Mouse (Mus musculus): ENCODE results near the gene Fes.
A peak's percentile ranks its signal among the peaks of the same experiment; 100 is the strongest.

Gene Fes

DNA sequence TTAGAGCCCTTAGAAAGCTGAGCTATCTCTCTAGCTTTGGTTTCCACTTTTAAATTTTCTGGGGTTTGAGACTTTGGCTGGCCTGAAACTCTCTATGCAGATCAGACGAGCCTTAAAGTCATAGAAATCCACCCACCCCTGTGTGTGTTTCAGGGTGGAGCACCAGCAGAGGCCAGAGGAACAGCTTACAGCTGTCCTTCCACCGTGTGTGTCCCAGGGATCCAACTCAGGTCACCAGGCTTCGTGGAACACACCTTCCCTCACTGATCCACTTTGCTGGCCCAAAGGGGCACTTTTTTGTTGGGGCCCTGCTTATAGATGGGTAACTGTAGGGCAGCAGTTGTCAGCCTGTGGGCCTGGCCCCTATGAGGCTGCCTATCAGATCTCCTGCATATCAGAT lies 13.5 kb downstream of the Fes start:
- no peak for DNase-seq

DNA sequence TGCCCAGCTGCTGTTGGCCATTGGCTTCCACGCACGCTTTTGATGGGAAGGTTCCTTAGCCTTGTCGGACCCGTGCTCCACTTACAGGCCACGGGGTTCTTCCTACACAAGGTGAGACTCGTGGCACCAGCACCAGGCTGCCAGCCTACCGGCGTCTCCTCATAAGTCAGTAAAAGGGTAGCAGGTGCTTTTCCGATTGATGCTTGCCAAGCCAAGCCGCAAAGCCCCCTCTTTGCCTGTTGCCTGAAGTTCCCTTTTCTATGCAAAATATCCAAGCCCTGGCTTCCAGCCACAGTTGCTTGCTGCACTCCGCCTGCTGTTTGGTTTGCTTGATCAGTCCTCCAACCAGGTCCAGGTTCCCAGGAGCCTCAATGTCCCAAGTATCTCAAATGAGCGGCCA lies 13.9 kb downstream of the Fes start:
- peak; percentile 50 for DNase-seq

DNA sequence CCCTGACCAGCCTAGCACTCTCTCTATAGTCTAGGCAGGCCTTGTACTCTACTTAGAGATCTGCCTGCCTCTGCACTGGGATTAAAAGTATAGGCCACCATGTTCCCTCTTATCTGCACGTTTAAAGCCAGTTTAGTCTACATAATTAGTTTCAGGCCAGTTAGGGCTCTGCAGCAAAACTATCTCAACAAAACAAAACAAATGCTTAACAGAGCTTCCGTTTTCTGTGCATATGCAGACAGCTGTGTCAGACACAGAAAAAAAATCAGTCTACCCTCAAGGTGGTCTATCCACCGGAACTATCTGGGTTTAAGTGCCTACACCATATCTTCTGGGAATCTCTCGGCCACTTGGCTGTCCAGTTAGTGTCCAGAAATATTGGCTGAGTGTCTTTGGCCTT lies 14.4 kb downstream of the Fes start:
- DNase-seq, result no peak

DNA sequence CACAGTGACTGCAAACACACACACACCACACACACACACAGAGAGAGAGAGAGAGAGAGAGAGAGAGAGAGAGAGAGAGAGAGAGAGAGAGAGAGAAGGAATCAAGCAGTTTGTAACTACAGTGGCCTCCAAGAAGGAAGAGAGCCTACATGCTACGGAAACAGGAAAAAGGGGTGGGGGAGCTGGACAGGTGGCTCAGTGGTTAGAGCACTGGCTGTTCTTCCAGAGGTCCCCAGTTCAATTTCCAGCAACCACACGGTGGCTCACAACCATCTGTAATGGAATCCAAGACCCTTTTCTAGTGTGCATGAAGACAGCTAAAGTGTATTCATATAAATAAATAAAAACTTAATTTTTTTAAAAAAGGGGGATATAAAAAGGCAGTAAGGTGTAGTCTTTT lies 15.1 kb downstream of the Fes start:
- no peak for DNase-seq

DNA sequence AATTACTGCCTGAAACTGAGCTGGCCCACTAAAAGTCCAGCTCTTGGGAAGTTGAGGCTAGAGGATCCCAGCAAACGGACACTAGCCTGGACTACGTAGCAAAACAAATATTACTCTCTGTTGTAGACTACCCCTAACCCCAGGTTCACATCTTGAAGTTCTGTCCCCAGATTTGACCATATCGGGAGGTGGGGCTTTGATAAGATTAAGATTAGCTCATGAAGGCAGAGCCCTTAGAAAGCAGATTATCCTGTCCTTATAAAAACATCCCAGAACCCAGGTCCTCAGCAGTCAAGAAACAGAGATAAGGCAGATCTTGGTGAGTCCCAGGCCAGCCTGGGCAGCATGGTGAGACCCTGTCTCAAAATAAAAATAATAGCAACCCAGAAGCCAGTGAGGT lies 15.6 kb downstream of the Fes start:
- DNase-seq, result no peak

DNA sequence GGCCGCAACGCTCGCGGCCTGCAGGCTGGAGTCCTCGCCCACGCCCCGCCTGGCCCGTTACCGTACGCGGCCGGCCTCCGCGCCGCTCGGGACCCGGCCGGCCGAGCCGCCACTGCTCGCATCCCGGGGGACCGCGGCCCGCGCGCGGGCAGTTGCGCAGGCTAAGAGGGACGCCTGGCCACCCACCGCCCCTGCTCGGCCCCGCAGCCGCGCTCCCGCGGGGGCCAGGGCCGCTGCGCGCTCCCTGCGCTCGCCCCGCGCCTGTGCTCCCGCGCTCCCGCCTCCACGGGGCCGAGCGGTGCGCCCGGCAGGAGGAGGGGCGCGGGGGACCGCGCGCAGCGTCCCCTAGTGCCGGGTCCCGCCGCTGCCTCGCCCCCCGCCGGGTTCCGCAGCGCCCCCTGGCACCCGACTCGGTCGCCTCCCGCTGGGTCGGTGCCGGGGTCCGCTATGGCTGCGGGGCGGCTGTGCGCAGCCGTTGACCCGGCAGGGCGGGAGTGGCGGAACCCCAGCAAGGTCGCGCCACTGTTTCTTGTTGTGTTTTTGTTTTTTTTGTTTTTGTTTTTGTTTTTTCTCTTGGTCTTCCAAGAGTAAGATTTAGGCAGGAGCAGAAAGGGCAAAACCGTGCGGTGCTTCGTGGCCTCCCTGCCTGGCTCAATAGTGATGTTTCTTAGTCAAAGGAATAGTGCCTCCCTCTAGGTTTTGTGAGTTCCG lies 16.6 kb downstream of the Fes start, which contains the start of gene Man2a2:
TSS of gene Man2a2 (minus strand) at position 335 of the 711 bp plus-strand sequence.
- DNase-seq, result peak; percentile 93

DNA sequence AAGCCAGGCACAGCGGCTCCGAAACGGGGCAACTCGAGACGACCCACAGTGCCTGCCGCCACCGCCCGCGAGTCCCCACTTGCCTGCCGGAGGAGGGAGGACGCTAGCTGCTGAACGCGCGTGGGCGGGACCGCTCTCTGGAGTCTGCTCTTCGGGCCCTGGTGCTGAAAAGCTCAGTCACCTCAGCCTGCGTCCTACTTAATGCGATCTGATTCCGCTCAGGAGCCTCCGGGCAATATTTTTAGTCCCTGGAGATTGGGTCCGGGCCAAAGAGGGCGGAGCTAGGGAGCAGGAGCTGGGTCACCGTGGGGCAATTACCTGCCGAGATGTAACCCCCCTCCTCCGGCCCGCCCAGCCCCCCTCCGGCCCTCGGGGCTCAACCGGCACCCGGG lies 17.1 kb downstream of the Fes start:
- DNase-seq, result peak; percentile 85

DNA sequence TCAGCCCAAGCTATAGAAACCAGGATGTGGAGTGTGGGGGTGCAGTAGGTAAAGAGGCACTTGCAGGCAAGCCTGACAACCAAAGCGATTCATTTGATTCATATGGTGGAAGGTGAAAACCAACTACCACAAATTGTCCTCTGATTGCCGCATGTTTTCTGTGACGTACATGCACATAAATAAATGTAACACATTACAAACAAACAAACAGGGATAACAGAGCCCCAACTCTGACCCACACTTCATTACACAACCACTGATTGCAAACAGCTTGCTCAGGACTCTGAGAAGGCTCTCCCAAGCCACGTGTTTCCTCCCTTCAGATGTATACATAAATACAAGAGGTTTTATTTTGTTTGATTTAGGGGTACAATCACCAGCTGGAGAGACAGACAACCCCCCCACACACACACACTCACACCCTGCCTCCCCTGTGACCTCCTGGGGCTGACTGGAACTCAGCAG lies 17.7 kb downstream of the Fes start:
- DNase-seq, result peak; percentile 26

DNA sequence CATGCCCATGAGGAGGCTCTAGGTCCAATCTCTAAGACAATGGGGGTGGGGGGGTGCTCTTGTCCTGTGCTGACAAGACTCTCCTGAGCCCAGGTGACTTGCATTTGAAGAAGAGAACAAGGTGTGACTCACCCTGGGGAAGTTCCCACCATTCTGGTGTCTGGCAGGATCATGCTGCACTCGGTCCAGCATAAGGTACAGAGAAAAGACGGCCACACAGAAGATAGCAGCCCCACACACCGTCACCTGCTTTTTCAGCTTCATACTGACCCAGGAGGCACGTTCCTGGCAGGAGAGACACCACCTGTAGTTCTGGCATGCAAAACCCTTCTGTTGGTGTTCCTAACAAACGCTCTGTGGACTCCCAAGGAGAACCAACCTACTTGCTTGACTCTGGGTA lies 18.3 kb downstream of the Fes start:
- peak; percentile 6 for DNase-seq

DNA sequence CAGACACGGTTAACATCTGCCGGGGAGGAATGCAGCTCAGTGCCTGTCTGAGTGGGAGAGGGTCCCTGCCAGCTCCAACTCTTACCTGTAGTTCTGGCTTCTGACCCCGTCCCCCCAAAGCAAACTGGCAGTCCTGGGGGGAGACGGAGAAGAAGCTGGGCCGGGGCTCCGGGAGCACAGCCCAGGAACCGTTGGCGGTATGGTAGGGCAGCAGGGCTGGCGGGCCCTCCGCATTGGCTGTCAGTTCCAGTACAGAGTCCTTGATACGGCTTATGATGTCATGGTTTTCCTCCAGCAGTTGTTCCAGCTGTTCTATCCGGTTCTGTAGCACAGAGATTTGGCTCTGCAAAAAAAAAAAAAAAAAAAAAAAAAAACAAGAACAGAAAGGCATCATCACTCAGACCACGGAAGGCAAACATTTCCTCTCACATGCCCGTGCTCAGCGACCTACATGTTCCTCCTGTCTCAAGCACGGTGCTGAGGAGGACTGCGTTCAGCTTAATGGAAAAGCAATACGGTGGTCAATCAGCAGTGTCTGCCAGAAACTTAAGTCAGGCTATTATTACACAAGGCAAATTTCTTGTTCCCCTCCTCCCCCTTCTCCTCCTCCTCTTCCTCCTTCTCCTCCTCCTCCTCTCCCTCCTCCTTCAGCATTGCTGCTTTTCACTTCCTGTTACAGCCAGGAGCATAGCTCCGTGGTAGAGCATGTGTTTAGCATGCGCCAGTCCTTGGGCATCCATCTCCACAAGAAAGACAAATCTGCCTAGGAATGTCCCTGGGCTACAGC lies 18.9 kb downstream of the Fes start:
- DNase-seq, result peak; percentile 35

DNA sequence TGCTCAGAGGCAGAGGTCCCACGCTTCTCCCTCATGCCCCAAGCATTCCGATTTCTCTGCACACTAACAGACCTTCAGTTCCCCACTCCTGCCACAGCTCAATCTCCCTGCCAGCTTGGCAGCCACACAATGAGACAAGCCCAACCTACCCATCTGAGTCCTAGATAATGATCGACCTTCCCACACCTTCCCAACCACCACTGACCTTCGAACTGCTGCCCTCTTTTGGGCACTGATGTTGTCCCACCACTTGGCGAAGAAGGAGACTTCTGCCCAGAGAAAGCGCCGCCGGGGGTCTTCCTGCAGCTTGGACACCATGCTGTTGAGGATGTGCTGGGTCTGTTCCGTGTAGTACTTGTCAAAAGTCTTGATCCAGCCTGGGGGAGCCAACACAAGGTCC lies 19.7 kb downstream of the Fes start:
- no peak for DNase-seq

DNA sequence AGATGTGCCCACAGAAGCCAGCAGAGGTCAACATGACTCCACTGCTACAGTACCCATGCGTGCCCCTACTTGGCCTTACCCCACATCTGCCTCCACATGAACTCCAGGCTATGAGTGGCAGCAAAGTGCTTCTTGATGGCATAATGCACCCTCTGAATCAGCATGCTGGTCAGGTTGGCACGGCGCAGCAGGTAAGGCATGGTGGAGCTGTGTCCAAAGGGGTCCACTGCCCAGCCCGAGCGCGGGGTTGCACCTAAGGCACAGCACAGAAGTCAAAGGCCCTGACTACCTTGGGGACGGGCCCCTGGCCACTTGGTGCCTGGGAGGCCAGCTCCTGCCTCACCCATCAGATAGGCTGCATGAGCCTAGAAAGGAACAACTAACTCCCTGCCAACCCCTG lies 20.5 kb downstream of the Fes start:
- DNase-seq, result no peak

DNA sequence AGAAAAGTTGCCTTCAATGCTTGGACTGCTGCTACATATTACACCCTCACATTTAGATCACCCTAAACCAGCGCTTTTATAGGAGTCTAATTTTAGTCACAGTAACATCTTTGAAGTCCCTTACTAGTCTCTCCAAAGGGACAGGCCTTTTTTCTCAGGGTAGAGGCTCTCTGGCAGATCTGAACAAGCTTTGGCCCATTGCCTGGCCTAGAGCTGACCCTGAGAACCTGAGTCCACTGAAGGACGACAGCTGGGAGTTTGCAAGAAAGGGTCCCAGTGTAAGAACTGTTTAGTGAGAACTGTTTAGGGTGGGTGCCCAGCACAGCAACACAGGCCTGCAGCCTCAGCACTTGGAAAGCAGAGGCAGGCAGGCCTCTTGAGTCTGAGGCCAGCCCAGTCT lies 22.0 kb downstream of the Fes start:
- DNase-seq, result no peak

DNA sequence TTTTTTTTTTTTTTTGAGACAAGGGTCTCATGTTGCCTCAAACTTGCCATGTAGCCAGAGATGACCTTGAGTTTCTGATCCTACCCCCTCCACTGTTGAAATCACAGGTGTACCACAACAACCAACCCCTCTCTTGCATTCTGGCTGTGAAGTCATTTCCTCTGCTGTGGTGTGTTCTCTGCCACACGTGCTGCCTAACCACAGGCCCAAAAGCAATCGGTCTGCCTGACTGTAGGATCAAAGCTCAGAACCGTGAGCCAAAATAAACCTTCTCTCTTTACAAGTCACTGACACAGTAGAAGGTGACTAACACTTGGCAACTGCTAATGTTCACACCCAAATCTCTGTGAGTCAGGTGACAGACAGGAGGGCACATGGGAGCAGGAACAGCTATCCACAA lies 27.3 kb downstream of the Fes start:
- no peak for DNase-seq

DNA sequence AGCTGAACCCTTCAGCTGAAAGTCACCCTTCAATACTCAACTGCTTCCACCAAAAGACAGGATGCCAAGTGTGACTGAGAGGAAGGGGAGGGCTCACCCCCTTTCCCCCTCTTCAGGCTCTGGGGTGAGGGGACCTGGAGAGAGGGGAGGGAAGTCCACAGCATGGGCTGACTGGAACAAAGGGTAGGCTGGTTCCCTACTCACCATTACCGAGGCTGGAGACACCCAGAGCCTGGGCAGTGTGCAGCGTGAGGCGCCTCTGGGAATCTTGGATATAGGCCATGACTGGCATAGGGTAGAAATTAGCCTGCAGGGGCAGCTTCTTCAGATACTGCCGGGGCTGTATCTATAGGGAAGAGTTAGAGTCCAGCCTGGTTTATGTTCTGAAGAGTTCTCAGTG lies 29.7 kb downstream of the Fes start:
- no peak for DNase-seq

DNA sequence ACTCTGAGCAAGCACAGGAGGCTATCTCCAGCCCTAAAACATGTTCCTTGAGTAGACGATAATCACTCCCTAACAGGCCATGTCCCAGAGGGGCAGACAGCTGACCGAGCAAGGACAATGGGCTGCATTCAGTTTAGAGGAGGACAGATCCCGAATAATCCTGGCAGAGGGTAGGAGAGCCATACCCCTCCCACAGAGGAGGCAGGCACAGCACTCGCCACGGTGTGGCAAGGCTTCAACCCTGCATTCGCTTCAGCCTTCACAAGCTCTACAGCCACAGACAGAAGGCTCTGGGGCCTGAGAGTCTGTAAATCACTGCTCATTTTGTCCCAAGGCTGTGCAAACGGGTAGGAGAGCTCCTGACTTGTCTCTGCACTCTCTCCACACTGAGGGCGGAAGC lies 30.6 kb downstream of the Fes start:
- no peak for DNase-seq

DNA sequence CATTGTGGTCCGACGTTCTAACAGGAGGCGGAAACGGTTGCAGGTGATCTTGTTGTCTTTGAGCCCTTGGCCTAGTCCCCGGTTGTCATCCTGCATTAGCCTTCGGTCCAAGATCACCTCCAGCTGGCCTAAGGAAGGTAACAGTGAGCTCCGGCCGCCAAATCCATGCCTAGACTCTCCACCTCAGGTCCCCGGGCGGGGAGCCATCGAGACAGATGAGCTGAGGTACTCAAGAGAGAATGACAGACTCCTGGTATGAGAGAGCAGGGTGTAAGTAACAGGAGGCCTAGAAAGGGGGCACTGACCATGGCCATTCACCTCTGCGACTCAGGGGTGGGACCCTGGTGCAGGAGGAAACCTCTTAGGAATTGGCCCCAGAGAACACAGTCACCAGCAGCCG lies 31.4 kb downstream of the Fes start:
- no peak for DNase-seq

DNA sequence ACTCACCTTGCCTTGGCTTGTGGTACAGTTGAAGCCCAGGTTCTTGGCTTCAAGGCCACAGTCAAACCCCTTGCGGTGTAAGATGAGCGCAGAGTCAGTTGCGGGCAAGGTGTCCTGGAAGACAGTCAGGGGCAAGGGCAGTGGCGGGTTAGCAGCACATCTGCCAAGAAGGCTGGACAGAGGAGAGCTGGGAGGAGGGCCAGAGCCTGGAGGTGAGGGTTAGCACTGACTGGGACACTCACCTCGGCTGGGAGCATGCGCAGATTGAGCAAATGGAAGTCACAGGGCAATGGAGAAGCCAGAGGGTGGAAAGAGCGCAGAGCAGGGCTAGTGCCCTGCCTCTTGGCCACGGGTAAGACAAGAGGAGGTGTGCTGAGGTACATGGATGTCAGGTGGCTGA lies 34.8 kb downstream of the Fes start:
- DNase-seq, result no peak

DNA sequence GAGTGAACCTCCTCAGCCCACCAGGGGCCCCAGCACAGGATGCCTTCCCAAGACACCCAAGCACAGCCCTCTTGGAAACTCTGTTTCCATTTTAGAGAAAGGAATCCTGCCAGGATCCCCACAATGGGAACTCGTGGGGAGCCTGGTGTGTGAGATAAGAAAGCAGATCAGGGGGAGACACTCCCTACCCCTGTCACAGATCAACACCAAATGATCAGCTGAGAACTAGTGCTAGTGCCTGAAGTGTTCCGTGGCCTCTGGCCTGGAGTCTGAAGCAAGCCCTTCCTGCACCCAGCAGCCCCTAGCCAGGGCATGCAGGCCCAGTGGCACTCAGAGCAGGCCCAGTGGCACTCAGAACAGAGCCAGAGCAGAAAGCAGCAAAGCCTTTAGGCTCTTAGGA lies 36.9 kb downstream of the Fes start:
- DNase-seq, result no peak

DNA sequence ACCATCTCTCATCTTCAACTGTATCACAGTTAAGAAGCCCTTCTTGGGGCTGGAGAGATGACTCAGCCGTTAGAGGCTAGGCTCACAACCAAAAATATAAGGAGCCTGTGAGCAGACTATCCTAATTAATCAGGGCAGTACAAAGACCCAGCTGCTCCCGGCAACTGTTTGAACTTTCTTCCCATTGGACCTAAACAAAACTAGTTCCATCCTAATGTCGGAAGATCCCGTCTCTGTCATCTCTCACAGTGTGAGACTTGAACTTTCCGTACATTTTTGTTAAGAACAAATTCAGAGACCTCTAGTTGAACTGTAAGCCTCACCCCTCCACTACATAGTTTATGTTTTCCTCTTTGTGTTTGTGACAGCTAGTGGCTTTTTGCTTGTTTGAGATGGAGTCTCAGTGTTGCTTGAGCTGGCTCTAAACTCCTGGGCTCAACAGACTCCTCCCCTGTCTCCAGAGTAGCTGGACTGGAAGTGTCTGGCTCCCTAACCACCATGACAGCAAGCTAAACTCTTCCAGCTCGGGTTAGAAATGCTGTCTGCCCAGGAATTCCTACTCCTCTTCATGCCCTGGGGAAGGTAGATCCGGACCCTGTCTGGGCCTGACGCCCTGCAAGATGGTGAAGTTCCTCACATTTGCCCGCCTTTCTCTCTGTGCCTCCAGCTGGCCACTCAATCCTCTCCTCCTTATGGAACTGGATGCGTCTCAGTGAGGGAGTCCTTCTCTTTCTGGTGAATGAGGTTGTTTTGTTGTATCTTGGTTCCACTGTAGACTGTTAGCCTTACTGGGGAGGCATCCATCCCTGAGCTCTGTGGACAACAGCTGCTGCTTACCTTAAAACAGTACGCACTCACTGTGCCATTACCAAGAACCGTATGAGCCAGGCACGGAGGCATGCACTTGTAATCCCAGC lies 39.8 kb downstream of the Fes start:
- DNase-seq, result no peak

DNA sequence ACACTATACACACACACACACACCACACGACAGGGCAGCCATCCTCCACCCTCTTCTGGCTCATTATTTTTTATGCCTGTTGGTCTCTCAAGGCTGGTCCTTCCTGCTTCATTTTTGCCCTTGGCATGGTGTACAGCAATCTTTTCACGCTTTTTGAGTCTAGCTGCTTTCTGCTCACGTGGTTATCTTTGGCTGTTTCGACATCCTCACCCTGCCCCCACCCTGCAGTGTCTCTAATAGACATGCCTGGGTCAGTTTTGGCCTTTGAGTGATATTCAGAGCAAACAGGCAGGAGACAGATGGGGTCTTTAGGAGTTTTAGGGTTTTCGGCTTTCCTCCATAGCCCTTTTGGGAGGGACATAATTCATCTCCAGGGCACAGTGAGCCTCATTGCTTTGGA lies 40.9 kb downstream of the Fes start:
- DNase-seq, result no peak

DNA sequence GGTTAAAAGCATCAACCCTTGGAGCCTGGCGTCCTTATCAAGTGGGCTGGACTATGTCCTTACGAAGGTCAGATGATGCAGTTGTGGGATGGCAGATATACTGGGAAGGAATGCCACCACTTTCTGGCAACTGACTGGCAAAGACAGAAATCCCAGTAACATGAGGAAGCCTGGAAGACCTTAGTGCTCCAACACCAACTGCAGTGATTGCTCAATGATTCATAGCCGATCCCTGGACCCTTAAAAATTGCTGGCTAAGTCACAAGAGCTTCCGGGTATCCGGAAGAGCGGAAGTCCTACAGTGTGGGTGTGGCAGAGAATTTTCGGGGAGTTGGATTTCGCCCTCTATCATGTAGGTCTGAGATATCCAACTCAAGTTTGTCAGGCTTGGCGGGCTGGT lies 41.6 kb downstream of the Fes start:
- DNase-seq, result no peak

DNA sequence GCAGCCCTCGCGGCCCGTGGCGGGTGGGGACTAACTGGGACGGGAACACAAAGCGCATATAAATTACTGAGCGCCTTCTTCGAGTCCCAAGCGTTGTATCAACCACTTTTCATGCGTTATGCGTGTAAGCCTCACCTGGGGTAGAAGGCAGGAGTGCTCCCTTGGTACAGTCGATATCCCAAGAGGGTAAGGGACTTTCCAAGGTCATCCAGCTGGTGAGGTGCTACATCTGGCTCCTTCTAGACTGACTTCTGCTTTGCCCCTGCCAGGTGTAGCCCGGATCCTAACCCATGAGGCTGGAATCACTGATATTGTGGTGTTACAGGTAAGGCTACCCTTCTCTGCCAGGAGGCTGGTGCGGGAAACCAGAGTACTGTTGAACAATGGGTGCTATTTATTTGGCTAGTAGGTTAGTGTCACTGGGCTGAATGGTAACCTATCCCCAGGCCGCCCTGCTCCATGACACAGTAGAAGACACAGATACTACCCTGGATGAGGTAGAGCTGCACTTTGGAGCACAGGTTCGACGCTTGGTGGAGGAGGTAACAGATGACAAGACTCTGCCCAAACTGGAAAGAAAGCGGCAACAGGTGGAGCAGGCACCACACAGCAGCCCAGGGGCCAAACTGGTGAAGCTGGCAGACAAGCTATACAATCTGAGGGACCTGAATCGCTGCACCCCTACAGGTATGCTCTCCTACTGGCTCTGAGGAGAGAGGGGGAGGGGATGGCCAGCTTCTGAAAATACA lies 44.3 kb downstream of the Fes start:
- no peak for DNase-seq
